Mouse (Mus musculus) gastrocnemius, postnatal 36 days (tissue): ENCODE results near the gene Rtp2. TPM values are rescaled to one million over a fixed set of nuclear protein-coding genes. Genes with fewer than 3 reads are reported as not detected.
"Not testable (repeated sequence)": the region's sequence is repeated elsewhere in the genome, so short reads cannot be mapped to it uniquely, and the experiment has no call there.

ENCODE experiments used
- DNase-seq, 2 experiments: peaks; one replicate each; pipeline ENCODE4 v3.0.0; 2022
- intact Hi-C: fragments of 180-260 bp; cut with DNase I; formaldehyde crosslinking; loops from one replicate; pipeline ENCODE4 v1.15.1; 2025
- total RNA-seq, 2 experiments: library from RNA; stranded (reverse); gene quantifications; 2 replicates each; pipeline ENCODE4 v1.2.3; 2021

The Rtp2 gene
- total RNA-seq, 2 experiments from 2014 or later, result not detected

GRCm38 (mm10) chr16:23953189-23953958, 21.2 kb upstream of the Rtp2 start:
- no peak for DNase-seq
- intact Hi-C loops, result loop anchor here (2.0 to 5.0 kb wide), 4 partner anchors 51 to 866 kb away; no protein-coding TSS in a partner anchor

DNA sequence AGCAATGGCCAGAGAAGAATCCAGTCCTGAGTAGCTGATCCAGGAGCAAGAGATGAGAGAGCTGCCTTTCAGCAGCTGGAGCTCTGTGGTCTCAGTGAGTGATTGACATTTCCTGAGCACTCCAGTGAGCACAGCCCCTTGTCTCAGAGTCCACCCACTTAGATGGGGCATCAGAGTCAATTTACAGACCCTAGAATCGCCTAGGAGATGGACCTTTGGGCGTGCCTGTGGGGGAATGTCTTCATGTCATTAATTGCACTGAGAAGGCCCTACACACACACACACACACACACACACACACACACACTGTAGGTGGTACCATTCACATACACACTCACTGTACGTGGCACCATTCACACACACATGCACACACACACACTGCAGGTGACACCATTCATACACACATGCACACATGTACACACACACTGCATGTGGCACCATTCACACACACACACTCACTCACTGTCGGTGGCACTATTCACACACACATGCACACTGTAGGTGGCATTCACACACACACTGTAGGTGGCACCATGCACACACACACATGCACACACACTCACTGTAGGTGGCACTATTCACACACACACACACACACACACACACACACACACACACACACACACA, 20.0 kb upstream of the Rtp2 start:
- intact Hi-C loops, result loop anchor here (2.0 to 5.0 kb wide), 4 partner anchors 50 to 865 kb away; no protein-coding TSS in a partner anchor
- no peak for DNase-seq

DNA sequence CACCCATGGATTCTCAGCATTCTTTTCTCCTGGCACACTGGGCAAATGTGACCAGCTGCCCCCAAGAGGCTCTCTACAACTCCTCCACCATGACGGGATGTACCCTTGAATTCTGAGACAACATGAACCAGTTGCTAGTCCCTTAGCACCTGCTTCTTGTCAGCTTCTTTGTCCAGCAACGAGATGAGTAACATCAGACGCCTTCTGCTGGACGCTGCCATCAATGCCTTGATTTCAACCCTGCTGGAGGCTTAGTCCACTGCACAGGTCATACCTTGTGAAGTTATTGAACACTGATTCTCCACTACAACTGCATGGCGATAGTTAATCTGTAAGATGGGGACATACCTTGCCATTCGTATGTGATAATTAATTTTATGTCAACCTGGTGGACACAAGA, 15.5 kb upstream of the Rtp2 start:
- DNase-seq, result no peak
- intact Hi-C loops, result no loop called here

DNA sequence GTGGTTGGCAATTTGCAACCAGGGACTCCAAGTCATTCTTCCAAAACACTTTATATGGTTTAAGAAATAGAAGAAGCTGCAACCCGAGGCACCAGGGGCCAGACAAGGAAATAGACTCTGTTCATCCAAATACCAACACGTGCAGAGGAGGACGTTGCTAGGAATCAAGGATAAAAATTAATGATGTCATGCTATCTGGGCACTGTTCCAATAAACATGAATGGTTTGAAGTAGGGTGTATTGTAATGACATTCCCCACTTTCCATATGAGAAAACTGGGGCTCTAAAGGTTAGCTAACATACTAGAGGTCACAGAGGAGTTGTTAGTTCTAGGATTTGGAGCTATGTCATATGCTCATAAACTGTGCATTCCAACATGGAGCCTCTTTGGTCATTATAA, 12.6 kb upstream of the Rtp2 start:
- intact Hi-C loops, result no loop called here
- DNase-seq, result no peak

GRCm38 (mm10) chr16:23934397-23934796, 2.2 kb upstream of the Rtp2 start:
- intact Hi-C loops, result no loop called here

DNA sequence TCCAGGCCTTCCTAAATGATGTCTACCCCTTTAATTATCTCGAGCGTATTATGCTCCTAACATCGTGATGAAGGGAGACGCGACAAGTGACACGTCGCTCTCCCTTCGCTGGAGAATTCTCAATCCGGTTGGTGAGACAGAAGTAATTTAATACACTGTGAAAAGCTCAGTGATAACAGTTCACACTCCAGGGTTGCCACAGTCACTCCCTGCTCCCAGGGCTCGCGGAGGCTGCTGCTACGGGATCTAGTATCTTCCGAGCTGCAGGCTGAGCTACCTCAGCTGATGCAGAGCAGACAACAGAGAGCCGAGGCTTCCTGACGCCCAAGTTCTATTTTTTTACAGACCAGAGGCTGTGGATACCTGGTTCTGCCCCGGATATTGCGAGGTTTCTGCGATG, 919 bp downstream of the Rtp2 start:
- intact Hi-C loops, result no loop called here
- no peak for DNase-seq

More at GRCm38 (mm10) chr16:23934397-23934796, 2.2 kb upstream of the Rtp2 start:
- no peak for DNase-seq

GRCm38 (mm10) chr16:23930426-23931073, 1.6 kb downstream of the Rtp2 start:
- intact Hi-C loops, result no loop called here
- DNase-seq, result no peak

DNA sequence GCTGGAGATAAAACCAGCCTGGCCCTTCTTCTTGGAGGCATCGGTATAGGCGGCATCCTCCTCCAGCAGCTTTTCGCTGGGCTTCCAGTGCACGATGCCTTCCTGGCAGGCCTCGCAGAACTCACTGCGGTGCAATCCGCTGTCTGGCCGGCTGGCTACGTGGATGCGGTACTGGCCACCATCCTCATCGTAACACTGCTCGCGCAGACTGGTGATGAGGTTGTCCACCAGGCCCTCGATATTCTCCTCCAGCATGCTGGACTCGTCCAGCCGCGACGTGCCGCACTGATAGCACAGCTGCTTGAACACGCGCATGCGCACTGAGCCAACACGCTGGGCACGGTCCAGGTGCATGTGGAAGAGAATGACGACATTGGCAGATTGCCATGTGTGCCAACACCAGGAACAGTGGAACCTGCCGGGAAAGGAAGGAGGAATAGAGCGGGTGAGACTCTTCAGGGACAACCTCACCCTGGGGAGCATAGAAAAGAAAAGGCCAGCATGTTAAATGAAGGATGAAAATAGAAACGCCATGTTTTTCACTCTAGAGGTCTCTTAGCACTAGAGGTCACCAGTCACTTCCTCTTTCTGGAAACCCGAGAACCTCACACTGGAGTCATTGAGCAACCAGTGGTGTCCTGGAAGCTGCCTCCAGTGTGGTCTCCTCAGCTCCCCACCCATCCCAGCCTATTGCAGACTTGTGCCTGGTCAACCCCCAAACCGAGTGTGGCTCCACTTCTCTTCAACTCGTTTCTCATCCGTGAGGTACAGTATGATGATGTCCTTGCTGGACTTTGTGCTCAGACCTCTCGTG, 4.7 kb downstream of the Rtp2 start:
- no peak for DNase-seq
- intact Hi-C loops, result no loop called here

GRCm38 (mm10) chr16:23922906-23923305, 9.3 kb downstream of the Rtp2 start:
- intact Hi-C loops, result no loop called here
- DNase-seq, result no peak

- intact Hi-C loops, result no loop called here
- DNase-seq, result no peak
These were observed 10.5 kb downstream of the Rtp2 start for GRCm38 (mm10) chr16:23921697-23922096.

DNA sequence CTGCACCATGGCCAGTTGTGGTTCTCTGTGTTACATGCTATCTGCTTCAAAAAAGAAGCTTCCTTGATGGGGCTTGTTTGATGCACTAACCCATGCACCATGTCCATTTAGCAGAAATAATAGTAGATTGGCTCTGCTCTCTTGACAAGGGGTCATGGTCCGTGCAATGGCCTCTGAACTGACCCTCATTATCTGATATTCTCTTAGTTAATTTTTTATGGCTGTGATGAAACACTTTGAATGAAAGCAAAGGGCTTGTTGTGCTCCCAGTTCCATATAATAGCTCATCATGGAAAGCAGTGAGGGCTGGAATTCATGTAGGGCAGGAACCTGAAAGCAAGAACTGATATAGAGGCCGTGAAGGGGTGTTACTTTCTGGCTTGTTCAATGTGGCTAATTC, 12.8 kb downstream of the Rtp2 start:
- intact Hi-C loops, result no loop called here
- DNase-seq, result no peak

- intact Hi-C loops, result no loop called here
- DNase-seq, result no peak
These were observed 18.8 kb downstream of the Rtp2 start for GRCm38 (mm10) chr16:23913401-23913800.

DNA sequence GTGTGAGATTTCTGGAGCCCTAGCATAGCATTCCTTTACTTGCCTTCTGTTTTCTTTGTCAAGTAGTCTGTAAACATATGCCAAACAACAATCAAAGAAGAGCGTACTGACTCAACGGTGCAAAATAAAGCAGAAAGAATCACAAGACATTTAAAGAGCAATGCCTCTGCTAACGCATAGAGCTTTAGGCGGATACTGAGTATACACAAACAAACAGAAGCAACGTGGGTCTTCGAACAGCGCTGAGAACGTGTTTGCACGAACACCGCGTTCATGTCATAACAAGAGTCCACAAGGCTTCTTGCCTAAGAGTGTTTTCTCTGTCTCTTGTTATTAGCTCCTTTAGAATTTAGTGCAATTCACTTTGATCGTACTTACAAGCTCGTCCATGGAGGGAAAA, 19.5 kb downstream of the Rtp2 start:
- intact Hi-C loops, result no loop called here
- no peak for DNase-seq

DNA sequence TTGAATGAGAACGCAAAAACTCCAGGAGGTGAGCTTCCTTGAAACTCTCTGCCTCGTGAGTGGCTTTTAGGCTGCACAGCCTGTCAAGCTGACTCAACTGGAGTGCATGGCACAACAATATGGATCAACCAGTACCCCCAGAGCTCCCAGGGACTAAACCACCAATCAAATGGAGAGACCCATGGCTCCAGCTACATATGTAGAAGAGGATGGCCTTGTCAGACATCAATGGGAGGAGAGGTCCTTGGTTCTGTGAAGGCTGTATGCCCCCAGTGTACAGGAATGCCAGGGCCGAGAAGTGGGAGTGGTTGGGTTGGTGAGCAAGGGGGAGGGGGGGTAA, 23.2 kb downstream of the Rtp2 start:
- intact Hi-C loops, DNase-seq: not testable (repeated sequence)

- intact Hi-C loops, DNase-seq: not testable (repeated sequence)
These were observed 23.8 kb downstream of the Rtp2 start for GRCm38 (mm10) chr16:23908076-23909014.

GRCm38 (mm10) chr16:23906586-23906985, 25.6 kb downstream of the Rtp2 start:
- intact Hi-C loops, DNase-seq: not testable (repeated sequence)

- intact Hi-C loops, result loop anchor here (5.0 kb wide), 1 partner anchor 51 kb away; no protein-coding TSS in a partner anchor
- DNase-seq, result no peak
These were observed 30.8 kb downstream of the Rtp2 start for GRCm38 (mm10) chr16:23901411-23901810.

- intact Hi-C loops, result loop anchor here (5.0 kb wide), 1 partner anchor 52 kb away; no protein-coding TSS in a partner anchor
- DNase-seq, result no peak
These were observed 32.1 kb downstream of the Rtp2 start for GRCm38 (mm10) chr16:23900061-23900460.

DNA sequence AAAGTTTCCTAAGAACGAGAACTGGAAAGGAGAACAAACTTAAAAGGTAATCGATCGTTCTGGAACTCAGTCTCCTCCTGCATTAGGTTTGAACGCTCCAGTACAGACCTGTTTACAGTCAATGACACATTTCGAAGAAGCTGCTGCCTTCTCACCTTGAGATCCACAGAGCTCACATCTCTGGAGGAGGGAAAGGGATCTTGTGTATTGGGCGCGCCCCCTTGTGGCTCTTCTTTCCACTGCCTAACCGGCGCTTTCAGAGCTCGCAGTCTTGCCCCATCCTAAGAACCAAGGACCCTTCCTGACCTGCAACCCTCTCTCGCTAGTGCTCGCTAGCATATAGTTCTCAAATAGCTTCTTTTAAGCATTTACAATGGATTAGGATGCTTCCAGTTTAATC, 33.4 kb downstream of the Rtp2 start:
- DNase-seq, result peak; percentile 51 to 57
- intact Hi-C loops, result loop anchor here (1.0 to 2.0 kb wide), 2 partner anchors 348 to 447 kb away; no protein-coding TSS in a partner anchor
